Mouse (Mus musculus) lung, postnatal 4 days (tissue): ENCODE data around the gene Derl3.

Experiments
- DNase-seq, 2 experiments: peaks; one replicate each; pipeline ENCODE4 v3.0.0; 2021

The Derl3 gene

DNA sequence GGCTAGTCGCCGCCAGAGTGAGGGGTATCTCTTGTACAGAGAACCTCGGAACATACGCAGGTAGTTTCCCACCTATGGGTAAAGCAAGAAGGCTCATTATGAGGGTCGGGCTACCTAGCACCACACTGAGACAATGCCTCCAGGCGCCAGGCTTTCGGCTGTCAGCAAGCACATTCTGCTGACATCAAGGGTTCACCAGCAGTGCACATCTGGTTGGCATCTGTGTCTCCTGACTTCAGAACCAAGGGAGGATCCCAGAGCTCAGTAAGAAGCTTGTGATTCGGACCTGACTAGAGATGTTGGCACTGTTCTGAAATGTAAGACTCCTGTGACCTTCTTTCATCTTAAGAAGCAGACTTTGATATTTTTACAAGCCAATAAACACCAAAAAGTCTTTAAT lies 23.6 kb downstream of the Derl3 start:
- DNase-seq, result no peak

DNA sequence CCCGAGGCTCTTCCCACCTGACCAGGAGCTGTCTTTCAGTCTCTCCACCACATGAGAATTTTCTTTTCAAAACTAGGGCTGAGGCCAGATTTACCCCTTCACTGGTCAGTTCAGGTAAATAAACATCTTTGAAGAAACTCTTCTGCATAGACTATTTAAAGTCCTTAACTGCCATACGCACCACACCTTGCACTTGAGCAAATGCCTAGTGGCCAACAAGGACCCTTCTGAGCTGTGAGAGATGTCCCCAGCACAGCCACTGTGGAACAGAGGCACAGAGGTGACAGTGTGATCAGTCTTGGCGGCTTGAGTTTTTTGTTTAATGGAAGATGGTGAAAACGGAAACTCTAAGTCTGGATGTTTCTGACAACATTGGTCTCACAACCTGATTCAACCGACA lies 25.8 kb downstream of the Derl3 start:
- DNase-seq, result peak in 1 of 2 experiments; percentile 53

DNA sequence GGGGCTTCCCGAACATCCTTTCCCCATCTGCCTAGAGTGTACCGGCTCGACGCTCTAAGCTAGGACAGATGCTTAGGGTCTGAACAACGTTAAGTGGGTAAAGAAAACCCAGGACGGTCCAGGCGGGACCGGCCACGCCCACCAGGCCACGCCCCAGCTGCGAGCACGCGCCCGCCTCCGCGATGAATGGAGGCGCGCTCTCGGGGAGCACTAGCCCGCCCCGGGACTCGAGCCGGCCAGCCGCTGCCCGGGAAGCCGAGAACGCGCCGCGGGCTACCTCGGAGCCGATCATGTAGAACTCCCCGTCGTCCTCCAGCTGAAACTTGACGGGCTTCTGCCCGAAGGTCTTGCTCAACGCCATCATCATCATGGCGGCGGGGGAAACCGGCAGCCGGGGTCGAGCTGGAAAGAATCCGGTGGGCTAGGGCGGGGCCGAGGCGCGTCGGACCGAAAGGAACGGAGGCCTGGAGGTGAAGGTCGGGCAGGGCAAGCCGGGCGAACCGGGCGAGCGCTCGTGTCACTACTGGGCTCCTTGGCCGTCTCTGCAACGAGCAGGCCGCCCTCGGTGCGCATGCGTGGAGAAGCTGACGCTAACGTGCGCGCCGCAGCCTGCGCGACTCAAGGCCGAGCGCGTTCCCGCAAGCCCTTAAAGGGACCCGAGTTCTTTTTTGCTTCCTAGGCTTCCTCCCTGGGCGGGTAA lies 28.0 kb downstream of the Derl3 start, which contains the start of gene Smarcb1:
Gene Smarcb1 (minus strand): TSS at position 592 of the 700 bp plus-strand sequence.
- DNase-seq, result peak; percentile 95 to 97

DNA sequence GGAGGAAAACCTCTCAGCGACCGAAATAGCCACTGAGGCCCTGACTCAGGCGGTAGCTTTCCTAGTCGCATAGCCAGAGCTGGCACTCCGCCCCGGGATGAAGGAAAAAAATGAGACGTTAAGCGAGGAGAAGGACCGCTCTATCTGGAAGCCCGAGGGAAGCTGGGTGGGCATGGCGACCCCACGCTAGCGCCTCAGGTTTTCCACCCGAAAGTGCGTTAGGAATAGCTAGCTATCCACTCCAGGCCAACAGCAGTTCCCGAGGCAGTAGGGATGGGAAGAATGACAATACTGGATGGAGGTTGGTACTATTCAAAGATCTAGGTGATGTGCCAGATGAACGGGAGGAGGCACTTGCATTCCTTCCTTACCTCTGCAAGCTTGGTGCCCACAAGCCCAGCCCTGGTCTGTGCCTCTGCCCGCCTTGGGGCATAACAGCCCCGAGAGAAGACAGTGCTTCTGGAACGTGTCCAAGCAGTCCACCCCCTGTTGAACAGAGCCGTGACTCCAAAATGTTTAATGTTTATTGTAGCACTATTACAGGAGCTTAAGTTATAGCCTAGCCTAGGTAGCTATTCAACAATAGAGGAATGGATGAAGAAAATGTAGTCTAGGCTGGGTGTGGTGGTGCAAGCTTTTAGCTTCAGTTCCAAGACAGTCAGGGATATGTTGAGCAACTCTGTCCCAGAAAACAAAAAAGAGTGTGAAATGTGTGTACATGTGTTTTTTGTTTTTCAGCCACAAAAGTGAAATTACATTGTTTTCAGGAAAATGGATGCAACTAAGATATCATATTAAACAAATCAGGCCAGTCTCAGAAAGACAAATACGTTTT lies 28.7 kb downstream of the Derl3 start:
- DNase-seq, result no peak

DNA sequence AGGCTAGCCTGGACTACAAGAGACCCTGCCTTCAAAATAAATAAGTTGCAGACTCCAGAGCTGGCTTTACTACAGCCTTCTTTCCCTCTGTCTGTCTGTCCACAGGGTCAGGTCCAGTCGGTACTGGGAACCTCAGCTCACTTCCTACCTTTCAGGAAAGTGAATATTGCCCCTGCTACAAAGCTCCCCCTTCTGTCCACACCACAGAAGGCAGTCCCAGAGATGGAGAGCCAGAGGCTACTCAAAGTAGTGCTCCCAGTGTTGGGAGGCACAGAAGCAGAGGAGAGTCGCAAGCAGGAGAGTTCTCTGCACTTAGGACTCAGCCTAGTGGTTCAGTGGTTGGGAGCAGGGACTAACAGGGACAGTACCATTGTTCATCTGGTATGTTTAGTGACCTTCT lies 31.1 kb downstream of the Derl3 start:
- no peak for DNase-seq

DNA sequence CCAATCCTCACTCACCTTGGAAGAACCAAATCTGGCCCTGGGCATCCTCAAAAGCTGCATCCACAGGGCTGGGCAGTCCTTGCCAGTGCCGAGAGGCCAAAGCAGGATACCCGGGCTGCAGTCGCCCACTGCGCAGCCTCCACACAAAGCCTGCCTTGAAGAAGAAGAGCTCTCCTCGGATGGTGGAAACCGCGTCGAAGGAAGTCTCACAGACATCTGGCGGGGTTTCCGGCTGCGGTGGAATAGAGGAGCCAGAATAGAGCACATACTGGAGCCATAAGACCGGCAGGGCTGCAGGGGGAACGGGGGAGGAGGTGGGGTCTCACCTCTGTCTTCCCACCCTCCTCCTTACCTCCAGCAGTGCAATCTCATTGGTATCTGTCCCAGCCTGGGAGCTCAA lies 33.2 kb downstream of the Derl3 start:
- no peak for DNase-seq

DNA sequence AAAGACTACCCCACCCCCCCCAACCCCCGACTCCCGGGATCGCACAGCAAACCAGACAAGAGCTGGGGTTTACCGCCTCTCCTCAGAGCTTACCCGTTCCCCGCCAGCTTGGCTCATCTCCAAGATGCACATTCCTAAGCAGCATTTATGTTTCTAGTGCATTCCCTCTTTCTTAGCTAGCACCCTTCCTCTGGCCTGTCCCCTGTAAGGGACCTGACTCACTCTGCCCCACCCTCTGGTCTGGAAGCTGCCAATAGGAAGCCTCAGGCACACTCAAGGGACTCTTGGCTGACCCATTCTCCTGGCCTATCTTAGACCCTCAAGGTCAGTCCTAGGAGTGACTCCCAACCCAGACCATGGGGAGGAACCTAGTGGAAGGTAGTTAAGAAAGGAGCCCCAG lies 37.1 kb downstream of the Derl3 start:
- peak; percentile 71 to 78 for DNase-seq

DNA sequence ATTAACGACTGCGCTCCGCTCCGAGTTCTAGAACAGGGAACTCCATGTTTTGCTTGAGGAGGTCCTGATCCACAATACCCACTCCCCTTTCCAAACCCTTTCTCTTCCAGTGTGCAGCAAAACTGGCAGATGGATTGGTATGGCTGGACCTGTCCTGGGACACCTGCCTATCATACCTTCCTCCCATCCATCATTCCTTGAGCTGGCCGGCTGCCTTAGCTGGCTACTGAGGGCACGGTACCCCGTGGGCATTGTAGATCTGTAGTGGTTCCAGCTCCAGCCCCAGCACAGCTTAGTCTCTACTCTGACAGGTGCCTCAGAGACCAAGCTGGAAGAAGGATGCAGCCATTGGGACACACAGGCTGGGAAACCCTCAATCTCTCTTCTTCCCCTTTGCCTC lies 38.1 kb downstream of the Derl3 start:
- DNase-seq, result no peak

DNA sequence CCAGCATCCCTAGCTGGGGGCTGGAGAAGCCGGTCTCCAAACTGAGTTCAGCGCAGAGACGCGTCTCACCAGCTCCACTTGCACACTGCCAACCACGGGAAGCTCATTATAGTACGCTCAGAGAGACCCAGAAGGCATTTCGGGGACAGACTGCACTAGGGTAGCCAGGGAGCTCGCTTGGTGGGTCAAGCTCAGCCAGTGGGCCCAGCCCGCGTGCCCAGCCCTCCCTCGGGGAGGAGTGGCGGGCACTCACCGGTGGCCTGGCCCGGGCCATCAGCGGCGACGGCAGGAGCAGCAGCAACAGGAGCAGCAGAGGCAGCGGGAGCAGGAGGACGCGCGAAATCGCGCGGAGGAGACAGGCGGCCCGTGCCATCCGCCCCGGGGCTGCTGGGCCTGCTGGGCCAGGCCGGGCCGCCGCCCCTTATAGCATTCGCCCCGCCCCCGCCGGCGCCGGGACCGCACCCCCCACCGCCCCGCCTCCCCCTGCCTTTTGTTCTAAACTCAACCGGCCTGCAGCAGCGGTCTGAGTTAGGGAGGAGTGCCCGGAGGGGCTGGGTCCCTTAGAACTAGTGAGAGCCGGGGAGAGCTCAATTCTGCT lies 39.0 kb downstream of the Derl3 start:
- DNase-seq, result peak; percentile 74 to 84

DNA sequence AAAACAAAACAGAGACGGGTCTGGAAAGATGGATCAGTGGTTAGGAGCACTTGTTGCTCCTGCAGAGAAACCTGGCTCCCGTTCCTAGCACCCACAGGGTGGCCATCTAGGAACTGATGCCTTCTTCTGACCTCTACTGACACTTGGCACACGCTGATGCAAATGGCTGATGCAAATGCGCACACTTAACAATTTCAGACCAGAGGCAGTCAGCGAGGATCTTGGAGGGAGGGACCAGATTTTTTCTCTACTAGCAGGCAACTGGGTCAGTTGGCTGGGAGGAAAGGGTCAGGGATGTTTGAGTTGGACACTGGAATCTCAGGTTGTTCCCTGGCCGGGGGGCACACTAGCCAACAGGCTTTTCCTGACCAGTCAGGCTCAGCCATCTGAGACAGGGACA lies 39.7 kb downstream of the Derl3 start, which contains the start of gene Chchd10:
Gene Chchd10 (plus strand): TSS at position 240 of the 400 bp plus-strand sequence.
- DNase-seq, result no peak

DNA sequence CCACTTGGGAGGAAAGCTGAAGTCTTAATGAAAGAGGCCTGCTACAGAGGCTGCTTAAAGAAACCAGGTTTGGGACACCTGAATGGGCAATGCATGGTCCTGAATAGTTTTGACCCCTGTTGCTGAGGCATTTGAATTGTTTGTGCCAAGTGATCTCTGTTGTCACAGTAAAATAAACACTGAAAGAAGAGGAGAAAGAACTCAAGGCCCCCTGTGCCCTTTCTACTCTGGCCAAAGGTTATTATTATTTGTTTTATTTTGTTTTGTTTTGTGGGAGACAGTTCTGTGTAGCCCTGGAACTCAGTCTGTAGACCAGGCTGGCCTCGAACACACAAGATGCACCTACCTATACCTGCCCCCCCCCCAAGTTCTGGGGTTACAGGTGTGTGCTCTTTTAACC lies 41.8 kb downstream of the Derl3 start:
- no peak for DNase-seq

DNA sequence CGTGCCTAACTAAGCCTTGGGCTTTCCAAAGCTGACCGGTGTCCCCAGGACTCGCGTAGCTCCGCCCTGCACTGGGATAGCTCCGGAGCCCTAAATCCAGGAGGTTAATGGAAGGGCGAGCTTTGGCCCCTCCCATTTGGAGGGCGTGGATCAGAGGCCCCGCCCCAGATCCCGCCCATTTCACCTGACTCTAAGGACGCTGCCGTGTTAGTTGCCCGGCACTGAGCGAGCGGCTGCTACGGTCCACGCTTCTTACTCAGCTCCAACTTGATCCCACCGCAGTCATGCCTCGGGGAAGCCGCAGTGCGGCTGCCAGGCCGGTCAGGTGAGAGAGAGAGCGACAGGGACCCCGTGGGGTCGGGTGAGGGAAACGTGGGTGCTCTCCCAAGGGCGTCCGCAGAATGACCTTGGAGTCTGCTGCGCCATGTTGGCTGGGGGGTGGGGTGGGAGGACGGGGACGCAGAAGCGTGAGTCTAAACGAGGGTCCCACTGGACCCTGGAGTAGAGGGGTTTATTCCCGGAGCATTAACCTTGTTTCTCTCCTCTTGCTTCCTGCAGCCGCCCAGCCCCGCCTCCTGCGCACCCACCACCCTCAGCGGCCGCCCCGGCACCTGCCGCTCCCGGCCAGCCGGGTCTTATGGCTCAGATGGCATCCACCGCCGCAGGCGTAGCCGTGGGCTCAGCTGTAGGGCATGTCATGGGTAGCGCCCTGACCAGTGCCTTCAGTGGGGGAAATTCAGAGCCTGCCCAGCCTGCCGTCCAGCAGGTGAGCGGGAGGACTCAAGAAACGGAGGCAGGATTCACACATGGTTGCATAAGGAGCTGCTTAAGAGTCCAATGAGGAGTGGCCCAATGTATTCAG lies 42.7 kb downstream of the Derl3 start, which contains the start of gene Mmp11:
Gene Mmp11 (minus strand): TSS at position 817 of the 862 bp plus-strand sequence.
- DNase-seq, result peak; percentile 74 to 77

DNA sequence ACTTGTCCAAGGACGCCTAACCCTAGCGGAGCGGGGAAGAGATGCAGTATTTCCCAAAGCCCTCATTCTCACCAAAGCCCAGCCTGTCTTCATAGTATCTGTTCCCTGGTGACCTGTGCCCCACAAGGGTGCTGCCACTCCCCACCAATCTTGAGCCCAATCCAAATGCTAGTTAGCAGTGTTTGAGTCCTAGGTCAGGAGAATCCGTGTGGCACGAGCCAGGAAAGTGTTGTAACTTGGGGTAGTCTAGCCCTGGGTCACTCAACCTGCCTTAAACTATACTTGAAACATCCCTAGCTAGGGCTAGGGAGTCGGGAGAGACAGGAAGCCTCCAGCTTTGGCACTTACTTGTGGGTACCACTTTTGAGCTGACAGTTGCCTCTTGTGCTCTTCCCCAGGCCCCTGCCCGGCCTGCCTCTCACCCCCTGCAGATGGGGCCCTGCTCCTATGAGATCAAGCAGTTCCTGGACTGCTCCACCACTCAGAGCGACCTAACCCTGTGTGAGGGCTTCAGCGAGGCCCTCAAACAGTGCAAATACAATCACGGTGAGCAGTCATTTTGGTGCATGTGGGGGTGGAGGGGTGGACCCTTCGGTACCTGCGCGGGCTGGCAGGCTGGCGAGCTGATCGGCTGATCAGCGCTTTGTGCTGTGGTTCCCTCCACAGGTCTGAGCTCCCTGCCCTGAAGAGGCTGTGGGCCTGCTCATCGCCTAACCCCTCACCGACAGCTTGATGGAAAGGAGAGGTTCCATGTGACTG lies 43.9 kb downstream of the Derl3 start:
- DNase-seq, result no peak

DNA sequence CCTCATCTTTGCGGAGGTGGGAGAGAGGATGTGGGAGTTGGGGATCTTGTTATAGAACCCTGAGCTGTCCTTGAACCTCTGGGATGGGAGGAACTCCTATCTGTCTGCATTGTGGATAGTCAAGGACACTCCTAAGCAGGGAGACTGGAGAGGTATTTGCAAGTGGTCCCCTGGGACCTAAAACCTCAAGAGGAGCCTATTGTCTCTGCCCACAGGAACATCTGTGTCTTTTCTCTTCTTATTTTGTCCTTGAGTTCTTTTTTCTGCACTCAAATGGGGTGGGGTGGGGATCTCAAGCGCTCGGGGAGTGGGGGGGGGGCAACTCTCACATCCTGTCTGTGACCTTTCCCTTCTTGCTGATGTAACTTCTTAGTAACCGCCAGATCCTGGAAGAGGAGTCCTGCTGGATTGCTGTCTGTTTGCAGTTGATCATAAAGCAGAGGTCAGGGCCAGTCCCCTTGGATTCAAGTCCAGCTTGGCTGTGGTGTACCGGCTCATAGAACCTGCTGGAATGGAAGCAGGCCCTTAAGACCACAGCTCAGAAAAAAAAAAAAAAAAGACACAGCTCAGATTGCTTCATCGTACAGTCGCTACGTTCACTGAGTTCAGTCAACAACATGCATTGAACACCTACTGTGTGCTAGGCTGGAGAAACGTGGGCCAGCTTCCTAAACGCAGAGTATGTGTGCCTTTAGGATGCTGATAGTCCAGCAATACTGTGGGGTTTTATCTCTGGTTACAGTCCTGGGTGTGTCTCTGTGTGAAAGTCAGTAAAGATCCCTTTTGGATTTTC lies 44.8 kb downstream of the Derl3 start:
- DNase-seq, result no peak

DNA sequence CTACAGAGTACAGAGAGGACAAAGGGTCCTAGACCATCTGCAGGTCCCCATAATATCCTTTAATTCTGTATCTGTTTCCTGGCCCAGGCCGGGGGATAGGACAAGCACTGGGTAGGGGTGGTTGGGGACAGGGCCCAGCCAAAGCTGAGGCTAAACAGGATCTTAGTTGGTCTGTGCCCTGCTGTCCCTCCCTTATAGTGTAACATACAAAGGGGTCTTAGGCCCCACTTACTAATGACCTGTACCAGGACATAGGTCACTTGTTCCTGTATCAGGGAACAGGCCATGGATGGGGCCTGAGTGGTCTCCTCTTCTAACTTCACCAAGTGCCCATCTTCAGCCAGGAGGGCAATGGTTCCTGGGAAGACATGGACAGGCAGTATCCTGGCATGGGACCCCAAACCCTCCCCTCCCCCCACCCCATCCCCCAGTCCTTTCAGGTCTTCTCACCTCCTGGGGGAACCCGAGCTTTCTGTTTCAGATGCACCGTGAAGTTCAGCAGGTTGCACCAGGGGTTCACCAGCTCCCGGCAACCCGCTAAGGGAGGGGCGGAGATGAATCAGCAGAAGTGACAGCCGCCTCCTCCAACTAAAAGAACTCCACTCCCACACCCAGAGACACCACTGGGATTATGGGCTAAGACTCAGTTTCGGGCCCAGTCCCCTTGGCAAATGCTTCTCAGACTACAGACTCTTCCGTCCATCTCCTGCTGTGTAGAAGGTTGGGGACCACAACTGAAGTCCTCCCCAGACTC lies 46.4 kb downstream of the Derl3 start:
- DNase-seq, result no peak

DNA sequence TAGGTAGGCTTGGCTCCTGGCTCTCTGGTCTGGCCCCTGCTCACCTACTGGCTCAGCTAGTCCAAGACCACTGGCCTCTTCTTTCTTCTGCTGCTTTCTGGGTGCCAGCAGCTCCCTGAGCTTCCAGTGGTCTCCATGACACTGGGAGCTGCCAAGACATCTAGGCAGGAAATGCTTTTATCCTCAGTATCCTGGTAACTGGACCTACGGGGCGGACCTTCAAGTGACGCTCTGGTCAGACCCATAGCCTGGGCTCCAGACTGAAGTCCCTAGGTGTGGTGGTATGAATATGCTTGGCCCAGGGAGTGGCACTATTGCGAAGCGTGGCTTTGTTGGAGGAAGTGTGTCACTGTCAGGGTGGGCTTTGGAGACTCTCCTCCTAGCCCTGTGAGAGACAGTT lies 47.3 kb downstream of the Derl3 start, which contains the start of gene Gm867:
Gene Gm867 (minus strand): TSS at position 153 of the 400 bp plus-strand sequence.
- no peak for DNase-seq

DNA sequence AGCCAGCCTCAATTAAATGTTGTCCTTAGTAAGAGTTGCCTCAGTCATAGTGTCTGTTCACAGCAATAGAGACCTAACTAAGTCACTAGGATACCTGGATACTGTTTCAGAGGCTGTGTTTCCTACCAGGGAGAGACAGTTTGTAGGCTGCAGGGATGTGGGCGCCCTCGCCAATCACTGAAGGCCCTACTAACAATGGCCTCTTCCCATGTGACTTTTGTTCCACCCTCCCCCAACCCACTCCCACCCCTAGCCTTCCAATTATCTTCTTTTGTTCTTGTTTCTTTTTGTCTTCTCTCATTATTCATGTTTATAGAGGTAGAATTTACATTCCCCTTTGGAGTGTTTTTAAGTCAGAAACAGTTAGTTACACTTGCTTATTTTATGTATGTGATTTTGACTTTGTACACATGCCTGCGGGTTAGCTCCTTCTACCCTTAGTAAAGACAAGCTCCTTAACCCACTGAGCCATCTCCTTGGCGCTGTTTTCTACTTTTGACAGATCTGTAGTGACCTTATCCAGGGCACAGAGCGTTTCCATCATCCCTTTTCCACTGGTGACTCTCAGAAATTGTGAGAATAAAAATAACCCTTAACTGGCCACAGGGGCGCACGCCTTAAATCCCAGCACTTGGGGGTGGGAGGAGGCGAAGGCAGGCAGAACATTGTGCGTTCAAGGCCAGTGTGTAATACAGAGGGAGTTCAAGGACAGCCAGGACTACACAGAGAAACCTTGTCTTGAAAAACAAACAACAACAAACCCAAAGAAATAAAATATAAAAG lies 48.0 kb downstream of the Derl3 start:
- DNase-seq, result no peak

DNA sequence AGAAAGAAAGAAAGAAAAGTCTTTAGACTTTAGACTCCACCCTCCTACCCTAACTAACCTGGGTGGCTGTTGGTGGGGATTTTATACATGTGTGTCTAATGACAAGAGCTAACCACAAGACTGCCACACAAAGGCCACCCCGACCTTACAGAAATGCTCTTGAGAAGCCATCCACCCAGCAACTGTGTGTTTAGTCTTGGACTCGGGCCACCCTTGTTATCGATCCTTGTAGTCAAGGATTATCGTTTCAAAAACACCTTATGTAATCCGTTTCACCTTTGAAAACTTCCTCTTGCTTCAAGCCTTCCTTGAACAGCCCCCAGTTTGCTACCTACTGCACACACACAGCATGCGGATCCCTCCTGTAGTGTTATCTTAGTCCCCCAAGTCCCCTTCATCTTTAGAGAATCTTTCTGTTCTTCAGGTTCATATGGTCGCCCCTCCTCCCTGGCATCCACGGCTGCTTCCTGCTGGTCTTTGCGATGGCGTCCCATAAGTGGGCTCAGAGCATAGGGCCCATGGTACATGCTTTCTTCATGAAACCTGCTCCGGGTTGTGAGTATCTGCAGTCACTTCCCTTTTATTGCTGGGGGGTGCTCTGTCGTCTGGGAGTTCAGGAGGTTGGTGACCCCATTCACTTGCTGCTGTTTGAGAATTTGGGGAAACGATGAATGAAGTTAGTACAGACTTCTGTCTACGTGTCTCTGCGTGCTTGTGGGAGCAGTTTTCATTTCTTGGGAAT lies 49.7 kb downstream of the Derl3 start, which contains the start of gene Vpreb3:
Gene Vpreb3 (plus strand): TSS at position 322 of the 742 bp plus-strand sequence.
- DNase-seq, result no peak
